Mouse (Mus musculus): ENCODE measurements at regions not wholly inside any gene's neighbourhood (a gene's known extent, or its start where the extent isn't known, plus 50 kb on each side); places are given as distances from the start of the nearest gene placed in this dataset.
"Not testable (repeated sequence)": the region's sequence is repeated elsewhere in the genome, so short reads cannot be mapped to it uniquely, and the experiment has no call there.

- Histone ChIP-seq H3K4me2 (ENCODE audit: low read depth, low read length) (no peak overlapping the region), H3K27ac (replicated peaks; ENCODE audit: low read depth, low read length) (no peak overlapping the region), H3K4me3 (ENCODE audit: low read depth, low read length) (no peak overlapping the region), H3K9ac (replicated peaks; ENCODE audit: low read length) (no peak overlapping the region), H3K36me3 (replicated peaks; ENCODE audit: control insufficient read depth, insufficient read depth, low read depth, low read length) (no peaks in the 10 kb centered on the region), H3K27me3 (ENCODE audit: control insufficient read depth, insufficient read depth, low read length) (no peaks in the 10 kb centered on the region), H3K9me3 (replicated peaks; ENCODE audit: control insufficient read depth, low read length) (no peaks in the 10 kb centered on the region), H3K4me1 (ENCODE audit: control insufficient read depth, insufficient read depth, low read length) (no peaks in the 10 kb centered on the region)
- WGBS: 77% methylated on average over 3 of the region's 3 CpGs
- DNase-seq (ENCODE audit: low spot score) (no peak), ATAC-seq (replicated peaks; ENCODE audit: insufficient number of reproducible peaks, low FRiP score, low TSS enrichment, low read depth) (no peak)
These were observed 149.9 kb downstream of the Akr1d1 start for GRCm38 (mm10) chr6:37679871-37680270.

GRCm38 (mm10) chr6:37681331-37681730 is 151.4 kb downstream of the Akr1d1 start:
- H3K4me3 ChIP-seq (ENCODE audit: low read depth, low read length); H3K4me1 ChIP-seq (ENCODE audit: control insufficient read depth, insufficient read depth, low read length); H3K9me3 ChIP-seq (replicated peaks; ENCODE audit: control insufficient read depth, low read length); H3K27me3 ChIP-seq (ENCODE audit: control insufficient read depth, insufficient read depth, low read length); H3K4me2 ChIP-seq (ENCODE audit: low read depth, low read length); H3K9ac ChIP-seq (replicated peaks; ENCODE audit: low read length); ATAC-seq (replicated peaks; ENCODE audit: insufficient number of reproducible peaks, low FRiP score, low TSS enrichment, low read depth); DNase-seq (ENCODE audit: low spot score); H3K36me3 ChIP-seq (replicated peaks; ENCODE audit: control insufficient read depth, insufficient read depth, low read depth, low read length); H3K27ac ChIP-seq (replicated peaks; ENCODE audit: low read depth, low read length): not testable (repeated sequence)
- 95% methylated on average over 2 of the region's 2 CpGs for WGBS

- ATAC-seq (replicated peaks; ENCODE audit: insufficient number of reproducible peaks, low FRiP score, low TSS enrichment, low read depth): no peak
- H3K4me3 ChIP-seq (ENCODE audit: low read depth, low read length): no peak overlapping the region
- H3K9ac ChIP-seq (replicated peaks; ENCODE audit: low read length): no peak overlapping the region
- 97% methylated on average over 14 of the region's 14 CpGs for WGBS
- H3K4me1 ChIP-seq (ENCODE audit: control insufficient read depth, insufficient read depth, low read length): no peaks in the 10 kb centered on the region
- no peaks in the 10 kb centered on the region for H3K36me3 ChIP-seq (replicated peaks; ENCODE audit: control insufficient read depth, insufficient read depth, low read depth, low read length)
- H3K9me3 ChIP-seq (replicated peaks; ENCODE audit: control insufficient read depth, low read length): no peaks in the 10 kb centered on the region
- no peak overlapping the region for H3K27ac ChIP-seq (replicated peaks; ENCODE audit: low read depth, low read length)
- H3K4me2 ChIP-seq (ENCODE audit: low read depth, low read length): no peak overlapping the region
- no peak for DNase-seq (ENCODE audit: low spot score)
- H3K27me3 ChIP-seq (ENCODE audit: control insufficient read depth, insufficient read depth, low read length): no peaks in the 10 kb centered on the region
These were observed 156.1 kb downstream of the Akr1d1 start for GRCm38 (mm10) chr6:37686094-37686493.

GRCm38 (mm10) chr6:37688866-37689617 is 159.1 kb downstream of the Akr1d1 start:
- Histone ChIP-seq H3K4me3 (ENCODE audit: low read depth, low read length) (no peak overlapping the region), H3K36me3 (replicated peaks; ENCODE audit: control insufficient read depth, insufficient read depth, low read depth, low read length) (no peaks in the 10 kb centered on the region), H3K27me3 (ENCODE audit: control insufficient read depth, insufficient read depth, low read length) (no peaks in the 10 kb centered on the region), H3K9ac (replicated peaks; ENCODE audit: low read length) (no peak overlapping the region), H3K27ac (replicated peaks; ENCODE audit: low read depth, low read length) (no peak overlapping the region), H3K4me2 (ENCODE audit: low read depth, low read length) (no peak overlapping the region), H3K9me3 (replicated peaks; ENCODE audit: control insufficient read depth, low read length) (no peaks in the 10 kb centered on the region), H3K4me1 (ENCODE audit: control insufficient read depth, insufficient read depth, low read length) (no peaks in the 10 kb centered on the region)
- 29% methylated on average over 1 of the region's 1 CpGs for WGBS
- no peak for ATAC-seq (replicated peaks; ENCODE audit: insufficient number of reproducible peaks, low FRiP score, low TSS enrichment, low read depth)
- no peak for DNase-seq (ENCODE audit: low spot score)

GRCm38 (mm10) chr6:37689696-37690095 is 159.7 kb downstream of the Akr1d1 start:
- Histone ChIP-seq H3K9me3 (replicated peaks; ENCODE audit: control insufficient read depth, low read length) (no peaks in the 10 kb centered on the region), H3K27me3 (ENCODE audit: control insufficient read depth, insufficient read depth, low read length) (no peaks in the 10 kb centered on the region), H3K36me3 (replicated peaks; ENCODE audit: control insufficient read depth, insufficient read depth, low read depth, low read length) (no peaks in the 10 kb centered on the region), H3K4me1 (ENCODE audit: control insufficient read depth, insufficient read depth, low read length) (no peaks in the 10 kb centered on the region), H3K4me2 (ENCODE audit: low read depth, low read length) (no peak overlapping the region), H3K4me3 (ENCODE audit: low read depth, low read length) (no peak overlapping the region), H3K27ac (replicated peaks; ENCODE audit: low read depth, low read length) (no peak overlapping the region), H3K9ac (replicated peaks; ENCODE audit: low read length) (no peak overlapping the region)
- ATAC-seq (replicated peaks; ENCODE audit: insufficient number of reproducible peaks, low FRiP score, low TSS enrichment, low read depth) (no peak), DNase-seq (ENCODE audit: low spot score) (no peak)

- Histone ChIP-seq H3K36me3 (replicated peaks; ENCODE audit: control insufficient read depth, insufficient read depth, low read depth, low read length) (no peaks in the 10 kb centered on the region), H3K27ac (replicated peaks; ENCODE audit: low read depth, low read length) (no peak overlapping the region), H3K4me1 (ENCODE audit: control insufficient read depth, insufficient read depth, low read length) (no peaks in the 10 kb centered on the region), H3K9me3 (replicated peaks; ENCODE audit: control insufficient read depth, low read length) (no peaks in the 10 kb centered on the region), H3K9ac (replicated peaks; ENCODE audit: low read length) (no peak overlapping the region), H3K4me2 (ENCODE audit: low read depth, low read length) (no peak overlapping the region), H3K4me3 (ENCODE audit: low read depth, low read length) (no peak overlapping the region), H3K27me3 (ENCODE audit: control insufficient read depth, insufficient read depth, low read length) (no peaks in the 10 kb centered on the region)
- DNase-seq (ENCODE audit: low spot score): no peak
- ATAC-seq (replicated peaks; ENCODE audit: insufficient number of reproducible peaks, low FRiP score, low TSS enrichment, low read depth): no peak
- 91% methylated on average over 7 of the region's 7 CpGs for WGBS
These were observed 162.1 kb downstream of the Akr1d1 start for GRCm38 (mm10) chr6:37691976-37692644.

GRCm38 (mm10) chr6:37692758-37693157 is 162.8 kb downstream of the Akr1d1 start:
- no peaks in the 10 kb centered on the region for H3K9me3 ChIP-seq (replicated peaks; ENCODE audit: control insufficient read depth, low read length)
- WGBS: 88% methylated on average over 2 of the region's 2 CpGs
- no peaks in the 10 kb centered on the region for H3K27me3 ChIP-seq (ENCODE audit: control insufficient read depth, insufficient read depth, low read length)
- DNase-seq (ENCODE audit: low spot score): no peak
- no peak overlapping the region for H3K9ac ChIP-seq (replicated peaks; ENCODE audit: low read length)
- H3K27ac ChIP-seq (replicated peaks; ENCODE audit: low read depth, low read length): no peak overlapping the region
- no peak overlapping the region for H3K4me3 ChIP-seq (ENCODE audit: low read depth, low read length)
- H3K36me3 ChIP-seq (replicated peaks; ENCODE audit: control insufficient read depth, insufficient read depth, low read depth, low read length): no peaks in the 10 kb centered on the region
- ATAC-seq (replicated peaks; ENCODE audit: insufficient number of reproducible peaks, low FRiP score, low TSS enrichment, low read depth): no peak
- no peaks in the 10 kb centered on the region for H3K4me1 ChIP-seq (ENCODE audit: control insufficient read depth, insufficient read depth, low read length)
- H3K4me2 ChIP-seq (ENCODE audit: low read depth, low read length): no peak overlapping the region

- DNase-seq (ENCODE audit: low spot score) (no peak), ATAC-seq (replicated peaks; ENCODE audit: insufficient number of reproducible peaks, low FRiP score, low TSS enrichment, low read depth) (no peak)
- H3K36me3 ChIP-seq (replicated peaks; ENCODE audit: control insufficient read depth, insufficient read depth, low read depth, low read length): no peaks in the 10 kb centered on the region
- H3K27ac ChIP-seq (replicated peaks; ENCODE audit: low read depth, low read length): no peak overlapping the region
- no peak overlapping the region for H3K4me3 ChIP-seq (ENCODE audit: low read depth, low read length)
- H3K4me1 ChIP-seq (ENCODE audit: control insufficient read depth, insufficient read depth, low read length): no peaks in the 10 kb centered on the region
- H3K27me3 ChIP-seq (ENCODE audit: control insufficient read depth, insufficient read depth, low read length): no peaks in the 10 kb centered on the region
- H3K9ac ChIP-seq (replicated peaks; ENCODE audit: low read length): no peak overlapping the region
- H3K9me3 ChIP-seq (replicated peaks; ENCODE audit: control insufficient read depth, low read length): no peaks in the 10 kb centered on the region
- H3K4me2 ChIP-seq (ENCODE audit: low read depth, low read length): no peak overlapping the region
These were observed 166.1 kb downstream of the Akr1d1 start for GRCm38 (mm10) chr6:37696074-37696473.

All from embryonic facial prominence, embryonic 11.5 days (tissue).